13 mouse cellular contexts compared by ENCODE assay signal in the genomic region with DNA sequence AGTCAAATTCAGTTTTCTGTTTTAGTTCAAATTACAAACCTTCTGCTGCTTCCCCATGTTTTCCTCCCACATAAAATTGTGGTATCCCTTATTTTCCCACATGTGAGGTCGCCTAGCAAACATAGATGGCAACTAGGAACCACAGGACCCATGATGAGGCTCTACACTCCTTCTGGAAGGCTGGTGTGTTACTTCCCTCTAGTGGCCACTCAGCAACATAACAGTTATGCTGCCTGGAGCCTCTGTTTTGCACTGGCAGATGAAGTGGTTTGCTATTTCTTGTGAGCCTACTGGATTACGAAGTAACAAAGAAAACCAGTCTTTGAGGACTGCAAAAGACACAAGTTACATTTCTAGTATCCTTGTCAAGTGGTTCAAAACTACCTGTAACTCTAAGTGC. TPM values are rescaled to one million over a fixed set of nuclear protein-coding genes. Genes with fewer than 3 reads are reported as not detected.
A peak's percentile ranks its signal among the peaks of the same experiment; 100 is the strongest.
DNase-seq lines count a peak whose midpoint lies in the region; ATAC-seq and TF ChIP-seq lines count a peak whose summit lies in the region.
"Had no signal": no experiment of that assay in that cellular context is flagged by ENCODE, and none has a peak within 500 bp of the region (broad histone marks: within the 10 kb centered on the region; RNA-seq: fewer than 3 reads in every experiment).

No protein-coding gene starts in this region.

- H3K4me1 ChIP-seq in forebrain, embryonic 14.5 days (ENCODE audit: control insufficient read depth, insufficient read depth, low read length): no peaks in the 10 kb centered on the region
- H3K4me1 ChIP-seq in forebrain, embryonic 15.5 days: no peaks in the 10 kb centered on the region
- H3K4me1 ChIP-seq in lung, postnatal 0 days (ENCODE audit: insufficient read depth, low read depth, low read length): no peaks in the 10 kb centered on the region
- no peaks in the 10 kb centered on the region for H3K4me1 ChIP-seq in kidney, embryonic 15.5 days
- H3K4me1 ChIP-seq: limb, embryonic 13.5 days had no signal

- no peak for ATAC-seq in forebrain, embryonic 14.5 days
- no peak for ATAC-seq in forebrain, embryonic 15.5 days (replicated peaks)
- no peak for ATAC-seq in lung, postnatal 0 days
- ATAC-seq in kidney, embryonic 15.5 days (replicated peaks; ENCODE audit: low FRiP score): no peak

- peak; percentile 0 for DNase-seq in forebrain, embryonic 14.5 days (ENCODE audit: low spot score)
- DNase-seq in lung, postnatal 0 days (ENCODE audit: low spot score): peak; percentile 4
- DNase-seq in lung, postnatal 10 days: no peak
- DNase-seq in brain, embryonic 14.5 days (ENCODE audit: low read depth): peak; percentile 0
- DNase-seq in retina, postnatal 1 day: peak; percentile 1
- DNase-seq in right cerebral cortex, postnatal 36 days (ENCODE audit: low spot score in 2 of 2): no peak
- DNase-seq: cerebellum, postnatal 14 days; gastrocnemius, postnatal 25 days; kidney, postnatal 10 days had no signal

- H3K27ac ChIP-seq in forebrain, embryonic 14.5 days (ENCODE audit: low read depth, low read length): no peak overlapping the region
- H3K27ac ChIP-seq in forebrain, embryonic 15.5 days (replicated peaks): no peak overlapping the region
- no peak overlapping the region for H3K27ac ChIP-seq in lung, postnatal 0 days (ENCODE audit: low read length)
- no peak overlapping the region for H3K27ac ChIP-seq in kidney, embryonic 15.5 days
- H3K27ac ChIP-seq: limb, embryonic 13.5 days had no signal

- H3K9ac ChIP-seq in forebrain, embryonic 14.5 days (ENCODE audit: low read length): no peak overlapping the region
- no peak overlapping the region for H3K9ac ChIP-seq in forebrain, embryonic 15.5 days (replicated peaks)
- H3K9ac ChIP-seq in lung, postnatal 0 days (replicated peaks; ENCODE audit: low read depth): no peak overlapping the region
- no peak overlapping the region for H3K9ac ChIP-seq in kidney, embryonic 15.5 days
- H3K9ac ChIP-seq: limb, embryonic 13.5 days had no signal

- WGBS in forebrain, embryonic 14.5 days: 28% methylated on average over 2 of the region's 2 CpGs
- 31% methylated on average over 2 of the region's 2 CpGs for WGBS in forebrain, embryonic 15.5 days
- WGBS in lung, postnatal 0 days: 18% methylated on average over 2 of the region's 2 CpGs
- WGBS in kidney, embryonic 15.5 days: 25% methylated on average over 2 of the region's 2 CpGs

- no peaks in the 10 kb centered on the region; the same call in 1 of the 2 replicates for H3K9me3 ChIP-seq in forebrain, embryonic 14.5 days (replicated peaks; ENCODE audit: control insufficient read depth, low read length)
- H3K9me3 ChIP-seq in forebrain, embryonic 15.5 days: 0 out of 2 replicates have a peak, but pooled peaks cover 17% of the 10 kb centered on the region
- no peaks in the 10 kb centered on the region; the same call in 1 of the 2 replicates for H3K9me3 ChIP-seq in lung, postnatal 0 days (ENCODE audit: low read length)
- H3K9me3 ChIP-seq in kidney, embryonic 15.5 days (replicated peaks): no peaks in the 10 kb centered on the region

- no peaks in the 10 kb centered on the region for H3K36me3 ChIP-seq in forebrain, embryonic 14.5 days (ENCODE audit: control insufficient read depth, insufficient read depth, low read length)
- no peaks in the 10 kb centered on the region for H3K36me3 ChIP-seq in forebrain, embryonic 15.5 days
- no peaks in the 10 kb centered on the region for H3K36me3 ChIP-seq in lung, postnatal 0 days (ENCODE audit: insufficient read depth, low read length)
- H3K36me3 ChIP-seq in kidney, embryonic 15.5 days: no peaks in the 10 kb centered on the region
- H3K36me3 ChIP-seq: limb, embryonic 13.5 days had no signal

- TF ChIP-seq CTCF in lung, postnatal 0 days (IDR thresholded peaks at IDR 0.05): peak; percentile 62
- peak; percentile 42; the same call in 1 of the 2 replicates for TF ChIP-seq CTCF in brain, embryonic 14.5 days (IDR thresholded peaks at IDR 0.05; ENCODE audit: borderline replicate concordance, extremely low read depth, insufficient read depth, insufficient read length)

- H3K27me3 ChIP-seq in forebrain, embryonic 14.5 days (replicated peaks; ENCODE audit: control insufficient read depth, insufficient read depth, low read length): no peaks in the 10 kb centered on the region
- no peaks in the 10 kb centered on the region for H3K27me3 ChIP-seq in forebrain, embryonic 15.5 days
- no peaks in the 10 kb centered on the region for H3K27me3 ChIP-seq in lung, postnatal 0 days (replicated peaks; ENCODE audit: insufficient read depth, low read length)
- no peaks in the 10 kb centered on the region for H3K27me3 ChIP-seq in kidney, embryonic 15.5 days
- H3K27me3 ChIP-seq: limb, embryonic 13.5 days had no signal

- no peak overlapping the region for H3K4me3 ChIP-seq in forebrain, embryonic 14.5 days (ENCODE audit: low read depth, low read length)
- no peak overlapping the region for H3K4me3 ChIP-seq in forebrain, embryonic 15.5 days
- no peak overlapping the region for H3K4me3 ChIP-seq in lung, postnatal 0 days (ENCODE audit: low read depth, low read length)
- H3K4me3 ChIP-seq in kidney, embryonic 15.5 days (replicated peaks): no peak overlapping the region
- H3K4me3 ChIP-seq: limb, embryonic 13.5 days had no signal

- no peak for TF ChIP-seq EP300 in lung, postnatal 0 days (IDR thresholded peaks at IDR 0.05)

- no peak overlapping the region for H3K4me2 ChIP-seq in forebrain, embryonic 14.5 days (ENCODE audit: low read length)
- H3K4me2 ChIP-seq in forebrain, embryonic 15.5 days (replicated peaks): no peak overlapping the region
- no peak overlapping the region for H3K4me2 ChIP-seq in lung, postnatal 0 days (replicated peaks; ENCODE audit: low read depth, low read length)
- H3K4me2 ChIP-seq in kidney, embryonic 15.5 days: no peak overlapping the region
- H3K4me2 ChIP-seq: limb, embryonic 13.5 days had no signal

- no peak for TF ChIP-seq POLR2A in brain, embryonic 14.5 days (IDR thresholded peaks at IDR 0.05; ENCODE audit: borderline replicate concordance, extremely low read depth, insufficient read depth, insufficient read length, poor library complexity, severe bottlenecking)

RNA-seq across cellular contexts. Expression of gene Obox8, which starts 16.1 kb away (rescaled TPM):
- polyA plus RNA-seq in forebrain, embryonic 14.5 days (2014; fragmentation: Nextera tagmentation; extraction: Ambion mirVana): not detected in 2 replicates
- polyA plus RNA-seq in forebrain, embryonic 15.5 days (2015; fragmentation: Nextera tagmentation; extraction: Ambion mirVana): not detected in 2 replicates
- not detected in 2 replicates for polyA plus RNA-seq in lung, postnatal 0 days (2015; fragmentation: Nextera tagmentation; extraction: Ambion mirVana)
- polyA plus RNA-seq in brain, embryonic 14.5 days (2012; rRNA removed): not detected in 2 replicates
- polyA plus RNA-seq in kidney, embryonic 15.5 days (2015; fragmentation: Nextera tagmentation; extraction: Ambion mirVana): not detected in 2 replicates
- polyA plus RNA-seq: limb, embryonic 13.5 days; stomach, embryonic 14.5 days had no signal

Comparison
In these comparisons a context has a peak if more than half of its experiments do, and no peak if none do; other contexts are left out.
1. DNase-seq: peak in forebrain, embryonic 14.5 days (single experiment), lung, postnatal 0 days (single experiment), brain, embryonic 14.5 days (single experiment) and retina, postnatal 1 day (single experiment); none in lung, postnatal 10 days (single experiment) and right cerebral cortex, postnatal 36 days (0 of 2).